Mouse (Mus musculus) embryonic fibroblast, embryonic 13.5 days (primary cell): Measurements from ENCODE around the gene Fem1b.

ENCODE experiments used
- CTCF ChIP-seq: IDR thresholded peaks from 2 replicates; pipeline ENCODE4 v1.5.1; 2011; ENCODE audit warnings: mild to moderate bottlenecking, control low read depth, low read length, moderate library complexity, borderline replicate concordance; ENCODE audit not compliant: insufficient read depth
- POLR2A ChIP-seq: IDR thresholded peaks from 2 replicates; pipeline ENCODE4 v1.6.1; 2011; ENCODE audit warnings: low read depth, mild to moderate bottlenecking, control low read depth, low read length, moderate library complexity

- no peak for TF ChIP-seq POLR2A
- no peak for TF ChIP-seq CTCF
Measured at GRCm38 (mm10) chr9:62749666-62750065, 62.1 kb downstream of the Fem1b start.
